Mouse (Mus musculus): ENCODE measurements at regions not wholly inside any gene's neighbourhood (a gene's known extent, or its start where the extent isn't known, plus 50 kb on each side); places are given as distances from the start of the nearest gene placed in this dataset.

- in situ Hi-C loops (cut with MseI, MboI): no loop called here
These were observed 53.4 kb upstream of the Sgk1 start for GRCm38 (mm10) chr10:21828432-21829061.

DNA sequence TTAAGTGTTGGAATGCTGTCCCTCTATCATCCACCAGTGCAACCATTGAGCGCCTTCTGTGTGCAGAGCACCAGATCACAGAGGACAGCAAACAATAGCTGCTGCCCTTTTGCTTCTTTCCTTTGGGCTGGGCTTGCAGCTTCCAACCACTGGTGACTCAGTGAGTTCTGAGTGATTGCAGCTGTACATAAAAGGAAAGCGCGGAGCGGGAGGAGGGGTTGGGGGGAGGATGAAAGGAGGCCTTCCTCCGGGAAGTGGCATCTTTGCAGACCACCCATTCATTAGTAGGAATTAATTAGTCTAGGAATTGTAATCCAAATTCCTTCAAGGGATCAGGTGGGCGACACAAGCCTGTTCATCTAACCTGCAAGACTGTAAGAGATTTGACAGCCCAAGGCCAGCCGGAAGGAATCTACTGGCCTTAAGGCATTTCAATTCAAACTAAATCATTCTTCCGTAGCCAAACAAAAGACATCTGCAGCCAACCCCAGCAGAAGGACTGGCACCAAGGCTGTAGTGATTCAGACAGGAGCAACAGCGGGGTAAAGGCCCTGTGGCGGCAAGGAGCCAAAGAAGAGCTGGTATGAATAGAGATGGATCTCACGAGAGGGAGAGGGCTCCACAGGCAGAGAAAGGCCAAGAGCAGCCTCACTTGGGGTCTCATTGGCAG lies 52.8 kb upstream of the Sgk1 start:
- in situ Hi-C loops (cut with MseI, MboI): no loop called here

DNA sequence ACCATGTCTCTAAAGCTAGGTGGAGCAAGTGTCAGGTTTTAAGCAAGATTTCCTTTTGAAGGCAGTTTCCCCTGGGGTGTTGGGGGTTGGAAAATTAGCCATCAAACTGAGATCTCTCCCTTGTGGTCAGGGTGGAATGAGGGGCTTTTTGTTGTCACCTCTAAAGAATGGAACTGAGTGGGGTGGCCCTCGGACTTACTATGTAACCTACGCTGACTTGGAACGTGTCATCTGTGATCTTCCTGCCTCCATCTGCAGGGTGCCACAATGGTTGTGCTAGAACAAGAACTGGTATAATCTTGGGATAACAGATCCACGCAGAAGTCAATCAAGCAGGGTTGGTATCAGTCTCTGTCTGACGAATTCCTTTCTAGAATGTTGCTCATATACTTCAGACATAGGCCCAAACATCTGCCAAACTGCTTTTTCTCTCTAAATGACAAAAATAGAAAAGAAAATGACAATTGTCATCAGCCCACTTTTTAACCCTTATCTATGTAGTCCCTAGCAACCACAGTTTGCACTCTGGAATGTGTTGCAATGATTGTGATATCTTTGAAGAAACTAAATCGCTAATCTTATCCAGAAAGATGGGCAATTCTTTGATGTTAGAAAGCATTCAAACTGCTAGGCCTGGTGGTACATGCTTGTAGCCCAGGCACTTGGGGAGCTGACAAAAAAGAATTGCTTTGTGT lies 50.8 kb upstream of the Sgk1 start:
- in situ Hi-C loops (cut with MseI, MboI): no loop called here

Measured in mouse trophoblast stem cell (cell line).